Comparison of ENCODE assay signal across 14 mouse cellular contexts in genomic region chr9:123157699-123158098, GRCm38 (mm10). TPM values are rescaled to one million over a fixed set of nuclear protein-coding genes. Genes with fewer than 3 reads are reported as not detected.
DNase-seq lines count a peak whose midpoint lies in the region; ATAC-seq lines count a peak whose summit lies in the region.
"Had no signal": no experiment of that assay in that cellular context is flagged by ENCODE, and none has a peak within 500 bp of the region (broad histone marks: within the 10 kb centered on the region; RNA-seq: fewer than 3 reads in every experiment).

No protein-coding gene starts in this region.

- H3K4me2 ChIP-seq in heart, embryonic 12.5 days, result no peak overlapping the region

- H3K27me3 ChIP-seq in heart, embryonic 12.5 days (replicated peaks), result 0 out of 2 replicates have a peak, but pooled peaks cover 14% of the 10 kb centered on the region
- H3K27me3 ChIP-seq: hindbrain, embryonic 12.5 days; liver, embryonic 12.5 days; neural tube, embryonic 13.5 days had no signal

- DNase-seq in adrenal gland, postnatal 14 days, result peak; percentile 31
- DNase-seq in adrenal gland, postnatal 25 days, result no peak
- DNase-seq in heart, postnatal 25 days (ENCODE audit: low spot score), result peak; percentile 27
- DNase-seq in urinary bladder, postnatal 14 days (ENCODE audit: low spot score), result peak; percentile 25
- DNase-seq in urinary bladder, postnatal 25 days (ENCODE audit: low spot score), result no peak
- DNase-seq in kidney, adult 8-10 months, result no peak

- 0 out of 2 replicates have a peak, but pooled peaks cover 5% of the 10 kb centered on the region for H3K4me1 ChIP-seq in heart, embryonic 12.5 days (replicated peaks)
- H3K4me1 ChIP-seq: midbrain, embryonic 13.5 days; neural tube, embryonic 13.5 days had no signal

- no peak overlapping the region for H3K9ac ChIP-seq in heart, embryonic 12.5 days
- H3K9ac ChIP-seq: hindbrain, embryonic 12.5 days; liver, embryonic 12.5 days; midbrain, embryonic 13.5 days; neural tube, embryonic 13.5 days had no signal

- ATAC-seq in heart, embryonic 12.5 days (ENCODE audit: insufficient number of reproducible peaks, low FRiP score), result no peak
- ATAC-seq in inflammation-experienced regulatory T-cells, adult 6 months, result no peak

- no peaks in the 10 kb centered on the region for H3K9me3 ChIP-seq in heart, embryonic 12.5 days (replicated peaks)
- H3K9me3 ChIP-seq: hindbrain, embryonic 12.5 days; liver, embryonic 12.5 days; midbrain, embryonic 13.5 days; neural tube, embryonic 13.5 days had no signal

- no peaks in the 10 kb centered on the region for H3K36me3 ChIP-seq in heart, embryonic 12.5 days
- H3K36me3 ChIP-seq: hindbrain, embryonic 12.5 days; liver, embryonic 12.5 days; midbrain, embryonic 13.5 days; neural tube, embryonic 13.5 days had no signal

- intact Hi-C loops in heart, postnatal 25 days (cut with DNase I), result loop anchor here (5.0 kb wide), 2 partner anchors 285 to 365 kb away; no protein-coding TSS in a partner anchor

- no peak overlapping the region for H3K27ac ChIP-seq in heart, embryonic 12.5 days (ENCODE audit: poor library complexity, severe bottlenecking)
- H3K27ac ChIP-seq: hindbrain, embryonic 12.5 days; kidney, postnatal 0 days; liver, embryonic 12.5 days; midbrain, embryonic 13.5 days; neural tube, embryonic 13.5 days had no signal

- no peak overlapping the region for H3K4me3 ChIP-seq in heart, embryonic 12.5 days

RNA-seq across cellular contexts. Expression of gene Clec3b, which starts 7.0 kb away (rescaled TPM):
- 41.7 and 44.4 TPM in 2 replicates for total RNA-seq in adrenal gland, postnatal 14 days (2021)
- 11.4 and 15.0 TPM in 2 replicates for total RNA-seq in adrenal gland, postnatal 25 days (2021)
- 10 to 100 TPM; 63.0 to 63.6 TPM for total RNA-seq in heart, postnatal 25 days (2021)
- not detected in 2 replicates for polyA plus RNA-seq in heart, embryonic 12.5 days (2016; fragmentation: Nextera tagmentation; extraction: Ambion mirVana)
- under 1 TPM in 1 of 3 experiments, not detected in 2; 0.46 TPM for polyA plus RNA-seq in inflammation-experienced regulatory T-cells, adult 6 months (2017; shearing (Covaris generic))
- polyA plus RNA-seq: liver, embryonic 12.5 days; midbrain, embryonic 13.5 days had no signal

RNA-seq across cellular contexts. Expression of gene Exosc7, which starts 44.7 kb away (rescaled TPM):
- total RNA-seq in adrenal gland, postnatal 14 days (2021), result 40.9 and 44.2 TPM in 2 replicates
- 42.9 and 50.9 TPM in 2 replicates for total RNA-seq in adrenal gland, postnatal 25 days (2021)
- total RNA-seq in heart, postnatal 25 days (2021), result 10 to 100 TPM; 28.0 to 30.2 TPM
- polyA plus RNA-seq in heart, embryonic 12.5 days (2016; fragmentation: Nextera tagmentation; extraction: Ambion mirVana), result 69.6 and 71.3 TPM in 2 replicates
- polyA plus RNA-seq in inflammation-experienced regulatory T-cells, adult 6 months (2017; shearing (Covaris generic)), result 100 to 1,000 TPM in 2 of 3 experiments, 10 to 100 TPM in 1; 79.7 to 114 (median 101) TPM

RNA-seq across cellular contexts. Expression of gene Zdhhc3, which starts 44.7 kb away (rescaled TPM):
- total RNA-seq in adrenal gland, postnatal 14 days (2021), result 59.7 and 62.8 TPM in 2 replicates
- 77.8 and 87.8 TPM in 2 replicates for total RNA-seq in adrenal gland, postnatal 25 days (2021)
- total RNA-seq in heart, postnatal 25 days (2021), result 10 to 100 TPM; 42.8 TPM
- polyA plus RNA-seq in heart, embryonic 12.5 days (2016; fragmentation: Nextera tagmentation; extraction: Ambion mirVana), result 62.2 and 64.5 TPM in 2 replicates
- polyA plus RNA-seq in inflammation-experienced regulatory T-cells, adult 6 months (2017; shearing (Covaris generic)), result 10 to 100 TPM; 11.4 to 18.2 (median 12.4) TPM

RNA-seq across cellular contexts. Expression of gene Cdcp1, which starts 58.1 kb away (rescaled TPM):
- total RNA-seq in adrenal gland, postnatal 14 days (2021), result 0.30 and 0.85 TPM in 2 replicates
- 0.12 and 0.24 TPM in 2 replicates for total RNA-seq in adrenal gland, postnatal 25 days (2021)
- under 1 TPM; 0.08 TPM for total RNA-seq in heart, postnatal 25 days (2021)
- 0.09 and 0.18 TPM in 2 replicates for polyA plus RNA-seq in heart, embryonic 12.5 days (2016; fragmentation: Nextera tagmentation; extraction: Ambion mirVana)
- polyA plus RNA-seq in inflammation-experienced regulatory T-cells, adult 6 months (2017; shearing (Covaris generic)), result 1 to 10 TPM in 2 of 3 experiments, under 1 TPM in 1; 0.35 to 1.5 (median 1.3) TPM
- total RNA-seq: gastrocnemius, postnatal 4 days had no signal

Comparison
In these comparisons a context has a peak if more than half of its experiments do, and no peak if none do; other contexts are left out.
1. DNase-seq: peak in adrenal gland, postnatal 14 days (single experiment), heart, postnatal 25 days (single experiment) and urinary bladder, postnatal 14 days (single experiment); none in adrenal gland, postnatal 25 days (single experiment), urinary bladder, postnatal 25 days (single experiment) and kidney, adult 8-10 months (0 of 2).